In genomic region chr11:96438787-96439186, GRCm38 (mm10) we compare ENCODE assay signal across 8 mouse cellular contexts. TPM values are rescaled to one million over a fixed set of nuclear protein-coding genes. Genes with fewer than 3 reads are reported as not detected.
A peak's percentile ranks its signal among the peaks of the same experiment; 100 is the strongest.
DNase-seq lines count a peak whose midpoint lies in the region; ATAC-seq and TF ChIP-seq lines count a peak whose summit lies in the region.

No protein-coding gene starts in this region.

- peak; percentile 12 for DNase-seq in cerebellum, adult 11 months
- peak; percentile 4 for DNase-seq in cerebellum, adult 11-12 months
- peak; percentile 6 to 13 for DNase-seq in heart, adult 9 months (ENCODE audit: low spot score in 2 of 2)
- peak; percentile 16 for DNase-seq in layer of hippocampus, adult 9-10 months (ENCODE audit: low spot score)
- DNase-seq in midbrain, embryonic 11.5 days (ENCODE audit: low spot score, missing footprints), result peak; percentile 89
- DNase-seq in splenic B cell, adult 2 months (ENCODE audit: low read depth, low spot score), result peak; percentile 84

- 0 out of 2 replicates have a peak, but pooled peaks cover 10% of the 10 kb centered on the region for H3K27me3 ChIP-seq in E14TG2a.4 (ENCODE audit: insufficient read depth, low read length)
- H3K27me3 ChIP-seq in midbrain, embryonic 11.5 days (ENCODE audit: control insufficient read depth, insufficient read depth, low read length), result no peaks in the 10 kb centered on the region
- H3K27me3 ChIP-seq in splenic B cell, adult 2 months (ENCODE audit: control insufficient read depth, insufficient read depth, low read length, poor library complexity, severe bottlenecking), result no peaks in the 10 kb centered on the region

- ATAC-seq in cerebellum, adult (ENCODE audit: insufficient number of reproducible peaks, low FRiP score, low TSS enrichment), result no peak
- ATAC-seq in midbrain, embryonic 11.5 days (ENCODE audit: low FRiP score), result no peak

- peak; percentile 90 for TF ChIP-seq CTCF in E14TG2a.4 (conservative IDR thresholded peaks at IDR 0.05; ENCODE audit: low read length)

- no peak overlapping the region for H3K4me3 ChIP-seq in E14TG2a.4 (replicated peaks; ENCODE audit: low read length)
- no peak overlapping the region for H3K4me3 ChIP-seq in midbrain, embryonic 11.5 days (ENCODE audit: low read depth, low read length)

- H3K4me1 ChIP-seq in E14TG2a.4 (replicated peaks; ENCODE audit: low read depth, low read length), result peaks cover 24% of the 10 kb centered on the region
- no peaks in the 10 kb centered on the region for H3K4me1 ChIP-seq in midbrain, embryonic 11.5 days (ENCODE audit: control insufficient read depth, insufficient read depth, low read length)

- WGBS in midbrain, embryonic 11.5 days, result 1% methylated on average over 7 of the region's 7 CpGs

- H3K27ac ChIP-seq in midbrain, embryonic 11.5 days (ENCODE audit: low read depth, low read length), result no peak overlapping the region

- no peaks in the 10 kb centered on the region for H3K9me3 ChIP-seq in E14TG2a.4 (ENCODE audit: low read length)
- no peaks in the 10 kb centered on the region for H3K9me3 ChIP-seq in midbrain, embryonic 11.5 days (ENCODE audit: control insufficient read depth, low read length)

- H3K4me2 ChIP-seq in midbrain, embryonic 11.5 days, result no peak overlapping the region

- no peaks in the 10 kb centered on the region for H3K36me3 ChIP-seq in E14TG2a.4 (ENCODE audit: insufficient read depth, low read length)
- no peaks in the 10 kb centered on the region for H3K36me3 ChIP-seq in midbrain, embryonic 11.5 days (ENCODE audit: control insufficient read depth, insufficient read depth, low read length)
- H3K36me3 ChIP-seq in splenic B cell, adult 2 months (ENCODE audit: control insufficient read depth, insufficient read depth, low read length, poor library complexity, severe bottlenecking), result no peaks in the 10 kb centered on the region

- H3K9ac ChIP-seq in midbrain, embryonic 11.5 days (ENCODE audit: low read length), result no peak overlapping the region

RNA-seq across cellular contexts. Expression of gene Skap1, which starts 25.6 kb away (rescaled TPM):
- polyA plus RNA-seq in midbrain, embryonic 11.5 days (2014; fragmentation: Nextera tagmentation; extraction: Ambion mirVana), result 1.2 and 1.3 TPM in 2 replicates

Comparison
In these comparisons a context has a peak if more than half of its experiments do, and no peak if none do; other contexts are left out.
1. DNase-seq: peak in every context shown above with its lines; median percentile 89 in midbrain, embryonic 11.5 days; 84 in splenic B cell, adult 2 months; 16 in layer of hippocampus, adult 9-10 months; 12 in cerebellum, adult 11 months; 10 in heart, adult 9 months; 4 in cerebellum, adult 11-12 months.